8 mouse cellular contexts compared by ENCODE assay signal in the genomic region with DNA sequence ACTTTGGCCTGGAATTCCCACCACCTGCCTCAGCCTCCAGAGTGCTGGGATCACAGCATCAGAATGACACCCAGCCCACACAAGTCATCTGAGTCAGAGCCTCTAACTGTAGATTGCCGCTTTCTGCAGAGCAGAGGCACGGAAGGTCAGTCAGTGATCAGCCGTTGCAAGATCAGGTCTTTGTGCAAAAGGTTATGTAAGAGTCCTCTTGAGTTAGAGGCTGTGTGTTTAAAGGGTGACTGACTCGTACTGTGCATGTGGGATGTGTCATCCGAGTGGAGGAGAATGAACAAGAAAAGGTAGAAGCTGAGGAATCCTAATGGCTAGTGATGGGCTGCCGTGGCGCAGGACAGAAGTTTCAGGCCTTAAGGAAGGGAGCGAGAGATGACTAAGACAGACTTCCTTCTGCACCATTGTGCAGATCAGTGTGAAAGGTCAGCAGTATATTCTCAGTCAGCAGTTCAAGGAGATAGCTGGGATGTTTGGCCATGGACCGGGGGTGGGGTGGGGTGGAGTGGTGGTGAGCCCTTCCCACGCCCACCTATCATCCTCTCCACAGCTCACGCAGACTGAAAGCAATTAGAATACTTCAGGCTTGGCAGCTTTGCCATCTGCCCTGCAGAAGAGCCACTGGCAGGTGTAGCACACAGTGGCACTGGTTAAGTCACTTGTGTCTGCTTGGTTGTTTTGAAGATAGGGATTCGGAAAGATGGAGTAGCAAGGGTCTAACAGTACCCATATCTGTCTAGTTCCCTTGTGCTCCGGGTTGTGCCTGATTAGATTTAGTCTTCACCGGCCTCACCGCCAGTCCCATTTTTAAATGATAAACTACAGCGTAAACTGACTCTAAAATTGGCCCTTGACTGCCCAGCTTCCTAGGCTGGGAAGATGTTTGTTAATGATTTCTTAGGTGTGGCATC. TPM values are rescaled to one million over a fixed set of nuclear protein-coding genes. Genes with fewer than 3 reads are reported as not detected.
DNase-seq lines count a peak whose midpoint lies in the region; ATAC-seq lines count a peak whose summit lies in the region.

No protein-coding gene starts in this region.

- H3K4me2 ChIP-seq in heart, embryonic 16.5 days (ENCODE audit: low read depth, low read length) = no peak overlapping the region

- no peak for DNase-seq in heart, adult 8-10 months (ENCODE audit: low spot score)
- peak; percentile 67 for DNase-seq in adrenal gland, postnatal 10 days
- peak; percentile 49 for DNase-seq in kidney, adult 9 months
- DNase-seq in embryo, embryonic 10 days (ENCODE audit: low spot score) = no peak
- no peak for DNase-seq in thymus, postnatal 36 days
- DNase-seq in urinary bladder, postnatal 14 days (ENCODE audit: low spot score) = no peak

- no peak overlapping the region for H3K9ac ChIP-seq in heart, embryonic 16.5 days (ENCODE audit: low read length)

- H3K27ac ChIP-seq in heart, embryonic 16.5 days (ENCODE audit: low read length) = peak overlapping the region; percentile 2; the same call in 1 of the 2 replicates

- ATAC-seq in heart, embryonic 16.5 days (replicated peaks; ENCODE audit: extremely low read depth, insufficient read depth, low FRiP score) = peak; percentile 23; the same call in 1 of the 2 replicates
- ATAC-seq in megakaryocyte-erythroid progenitor cell, adult 5-6 weeks (replicated peaks; ENCODE audit: low FRiP score, low TSS enrichment, poor library complexity, severe bottlenecking) = peak; percentile 83

- WGBS in heart, embryonic 16.5 days = 38% methylated on average over 16 of the region's 16 CpGs

- no peaks in the 10 kb centered on the region for H3K9me3 ChIP-seq in heart, embryonic 16.5 days (replicated peaks; ENCODE audit: control insufficient read depth, low read length)

- no peaks in the 10 kb centered on the region for H3K27me3 ChIP-seq in heart, embryonic 16.5 days (ENCODE audit: control insufficient read depth, insufficient read depth, low read length)

- no peak overlapping the region for H3K4me3 ChIP-seq in heart, embryonic 16.5 days (ENCODE audit: low read length)

- peaks cover 14% of the 10 kb centered on the region for H3K4me1 ChIP-seq in heart, embryonic 16.5 days (ENCODE audit: control insufficient read depth, insufficient read depth, low read length)

- H3K36me3 ChIP-seq in heart, embryonic 16.5 days (ENCODE audit: control insufficient read depth, insufficient read depth) = peaks cover 17% of the 10 kb centered on the region

RNA-seq across cellular contexts. Expression of a gene that starts 44.3 kb away (rescaled TPM):
- polyA plus RNA-seq in heart, embryonic 16.5 days (2015; fragmentation: Nextera tagmentation; extraction: Ambion mirVana) = 352 and 364 TPM in 2 replicates
- 100 to 1,000 TPM; 196 to 239 (median 228) TPM for total RNA-seq in heart, adult 8-10 months (2022)
- 100 to 1,000 TPM; 260 to 289 TPM for total RNA-seq in adrenal gland, postnatal 10 days (2021)
- total RNA-seq in megakaryocyte-erythroid progenitor cell, adult 5-6 weeks (2014; fragmentation: Nextera tagmentation) = 168 and 313 TPM in 2 replicates
- 419 and 540 TPM in 2 replicates for total RNA-seq in megakaryocyte-erythroid progenitor cell, adult 5-6 weeks (2017)

Comparison
In these comparisons a context has a peak if more than half of its experiments do, and no peak if none do; other contexts are left out.
1. DNase-seq: peak in adrenal gland, postnatal 10 days (single experiment) and kidney, adult 9 months (single experiment); none in heart, adult 8-10 months (single experiment), embryo, embryonic 10 days (single experiment), thymus, postnatal 36 days (0 of 2) and urinary bladder, postnatal 14 days (single experiment).